In the genomic region with DNA sequence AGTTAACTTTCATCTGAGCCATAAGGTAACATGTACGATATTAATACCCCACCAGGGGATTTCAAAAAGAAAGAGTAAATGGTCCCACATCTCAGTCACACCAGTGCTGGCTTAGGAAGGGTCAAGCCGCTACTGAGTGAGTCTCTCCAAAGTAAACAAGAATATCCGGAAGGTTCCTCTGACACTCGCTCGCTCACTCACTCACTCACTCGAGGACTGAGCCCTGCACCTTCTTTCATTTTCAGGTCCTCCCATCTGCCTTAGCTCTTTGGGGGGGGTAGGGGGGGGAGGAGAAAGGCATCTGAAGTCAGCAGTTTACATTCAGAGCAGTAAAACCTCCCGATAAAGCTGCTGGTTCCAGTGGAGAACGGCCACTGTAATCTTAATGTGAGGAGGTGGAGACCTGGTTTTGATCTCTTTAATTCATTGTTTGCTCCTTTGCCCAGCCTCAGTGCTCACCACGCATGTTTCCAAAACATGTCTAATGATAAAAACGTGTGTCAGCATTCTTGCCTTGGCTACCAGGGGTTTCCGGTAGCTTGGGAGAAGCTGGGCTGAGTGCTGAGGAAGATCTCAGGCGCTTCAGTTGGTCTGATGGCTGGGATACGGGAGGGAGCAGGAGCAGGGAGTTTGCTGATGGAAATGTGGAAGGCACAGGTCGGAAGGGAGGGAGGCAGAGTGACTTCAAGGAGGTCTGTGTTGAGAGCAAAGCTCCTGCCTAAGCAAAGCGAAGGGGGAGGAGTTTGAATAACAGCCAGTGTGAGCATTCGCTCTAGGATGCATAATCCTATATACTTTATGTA, we compare ENCODE assay signal across 8 mouse cellular contexts.
DNase-seq lines count a peak whose midpoint lies in the region; ATAC-seq and TF ChIP-seq lines count a peak whose summit lies in the region.

No protein-coding gene starts in this region.

- no peak overlapping the region for H3K4me3 ChIP-seq in lung, embryonic 14.5 days (ENCODE audit: low read depth, low read length)
- no peak overlapping the region for H3K4me3 ChIP-seq in lung, adult 2 months (replicated peaks; ENCODE audit: extremely low read depth, low read depth, low read length)
- no peak overlapping the region for H3K4me3 ChIP-seq in forebrain, embryonic 14.5 days (ENCODE audit: low read depth, low read length)
- no peak overlapping the region for H3K4me3 ChIP-seq in liver, embryonic 11.5 days (ENCODE audit: low read depth, low read length)
- no peak overlapping the region for H3K4me3 ChIP-seq in stomach, embryonic 15.5 days (replicated peaks)

- H3K27me3 ChIP-seq in lung, embryonic 14.5 days (ENCODE audit: insufficient read depth, low read length), result no peaks in the 10 kb centered on the region
- H3K27me3 ChIP-seq in forebrain, embryonic 14.5 days (replicated peaks; ENCODE audit: control insufficient read depth, insufficient read depth, low read length), result no peaks in the 10 kb centered on the region
- no peaks in the 10 kb centered on the region for H3K27me3 ChIP-seq in liver, embryonic 11.5 days (replicated peaks; ENCODE audit: control insufficient read depth, insufficient read depth, low read length)
- no peaks in the 10 kb centered on the region for H3K27me3 ChIP-seq in stomach, embryonic 15.5 days (replicated peaks)

- H3K4me1 ChIP-seq in lung, embryonic 14.5 days (ENCODE audit: insufficient read depth), result peaks cover 21% of the 10 kb centered on the region
- peaks cover 7% of the 10 kb centered on the region for H3K4me1 ChIP-seq in lung, adult 2 months (ENCODE audit: control insufficient read depth, insufficient read depth, low read length)
- H3K4me1 ChIP-seq in forebrain, embryonic 14.5 days (ENCODE audit: control insufficient read depth, insufficient read depth, low read length), result peaks cover 10% of the 10 kb centered on the region
- peaks cover 9% of the 10 kb centered on the region for H3K4me1 ChIP-seq in liver, embryonic 11.5 days (replicated peaks; ENCODE audit: control insufficient read depth, insufficient read depth, low read length)
- peaks cover 22% of the 10 kb centered on the region for H3K4me1 ChIP-seq in stomach, embryonic 15.5 days

- peak overlapping the region; percentile 71 for H3K27ac ChIP-seq in lung, embryonic 14.5 days (ENCODE audit: low read depth)
- no peak overlapping the region for H3K27ac ChIP-seq in forebrain, embryonic 14.5 days (ENCODE audit: low read depth, low read length)
- H3K27ac ChIP-seq in liver, embryonic 11.5 days (ENCODE audit: low read depth, low read length), result no peak overlapping the region
- peak overlapping the region; percentile 26; the same call in 1 of the 2 replicates for H3K27ac ChIP-seq in stomach, embryonic 15.5 days

- ATAC-seq in lung, embryonic 14.5 days (ENCODE audit: insufficient read depth), result peak; percentile 67
- ATAC-seq in forebrain, embryonic 14.5 days, result peak; percentile 46; the same call in 1 of the 2 replicates
- ATAC-seq in liver, embryonic 11.5 days (replicated peaks; ENCODE audit: low FRiP score), result no peak
- peak; percentile 30; the same call in 1 of the 2 replicates for ATAC-seq in stomach, embryonic 15.5 days (ENCODE audit: insufficient read depth, low FRiP score, low read depth)
- no peak for ATAC-seq in monocyte, adult 5-6 weeks (replicated peaks; ENCODE audit: insufficient number of reproducible peaks, low FRiP score, low TSS enrichment, poor library complexity, severe bottlenecking)

- H3K9ac ChIP-seq in lung, embryonic 14.5 days, result no peak overlapping the region; the same call in 1 of the 2 replicates
- H3K9ac ChIP-seq in forebrain, embryonic 14.5 days (ENCODE audit: low read length), result no peak overlapping the region
- H3K9ac ChIP-seq in liver, embryonic 11.5 days (ENCODE audit: low read depth, low read length), result 0 out of 2 replicates have a peak overlapping the region, but pooled peaks have one; percentile 13
- no peak overlapping the region for H3K9ac ChIP-seq in stomach, embryonic 15.5 days

- no peaks in the 10 kb centered on the region for H3K9me3 ChIP-seq in lung, embryonic 14.5 days (ENCODE audit: low read depth, low read length)
- no peaks in the 10 kb centered on the region for H3K9me3 ChIP-seq in forebrain, embryonic 14.5 days (replicated peaks; ENCODE audit: control insufficient read depth, low read length)
- no peaks in the 10 kb centered on the region for H3K9me3 ChIP-seq in liver, embryonic 11.5 days (ENCODE audit: control insufficient read depth, low read length)
- no peaks in the 10 kb centered on the region for H3K9me3 ChIP-seq in stomach, embryonic 15.5 days

- no peak for TF ChIP-seq POLR2A in lung, adult 2 months (IDR thresholded peaks at IDR 0.05; ENCODE audit: borderline replicate concordance, extremely low read depth, low read depth, low read length)

- H3K36me3 ChIP-seq in lung, embryonic 14.5 days (ENCODE audit: insufficient read depth), result no peaks in the 10 kb centered on the region
- H3K36me3 ChIP-seq in forebrain, embryonic 14.5 days (ENCODE audit: control insufficient read depth, insufficient read depth, low read length), result no peaks in the 10 kb centered on the region
- no peaks in the 10 kb centered on the region for H3K36me3 ChIP-seq in liver, embryonic 11.5 days (ENCODE audit: control insufficient read depth, insufficient read depth, low read length)
- H3K36me3 ChIP-seq in stomach, embryonic 15.5 days, result no peaks in the 10 kb centered on the region

- 8% methylated on average over 16 of the region's 16 CpGs for WGBS in lung, embryonic 14.5 days
- 18% methylated on average over 16 of the region's 16 CpGs for WGBS in lung, adult 2 months
- WGBS in forebrain, embryonic 14.5 days, result 38% methylated on average over 16 of the region's 16 CpGs
- 32% methylated on average over 16 of the region's 16 CpGs for WGBS in liver, embryonic 11.5 days
- 13% methylated on average over 16 of the region's 16 CpGs for WGBS in stomach, embryonic 15.5 days

- DNase-seq in lung, embryonic 14.5 days, result peak; percentile 74
- DNase-seq in lung, adult 2 months, result no peak
- peak; percentile 53 for DNase-seq in forebrain, embryonic 14.5 days (ENCODE audit: low spot score)
- no peak for DNase-seq in liver, embryonic 11.5 days (ENCODE audit: low spot score)
- no peak for DNase-seq in cerebellum, adult 18-20 months
- DNase-seq in adrenal gland, postnatal 10 days, result no peak

- no peak for TF ChIP-seq CTCF in lung, embryonic 14.5 days (IDR thresholded peaks at IDR 0.05; ENCODE audit: low read depth)
- TF ChIP-seq CTCF in lung, adult 2 months (IDR thresholded peaks at IDR 0.05; ENCODE audit: insufficient read depth, low read length), result no peak

- peak overlapping the region; percentile 50 for H3K4me2 ChIP-seq in lung, embryonic 14.5 days
- no peak overlapping the region for H3K4me2 ChIP-seq in forebrain, embryonic 14.5 days (ENCODE audit: low read length)
- peak overlapping the region; percentile 36 for H3K4me2 ChIP-seq in liver, embryonic 11.5 days
- peak overlapping the region; percentile 42 for H3K4me2 ChIP-seq in stomach, embryonic 15.5 days

Comparison
In these comparisons a context has a peak if more than half of its experiments do, and no peak if none do; other contexts are left out.
1. DNase-seq: peak in lung, embryonic 14.5 days (single experiment) and forebrain, embryonic 14.5 days (single experiment); none in lung, adult 2 months (single experiment), liver, embryonic 11.5 days (single experiment), cerebellum, adult 18-20 months (0 of 2) and adrenal gland, postnatal 10 days (single experiment).
2. ATAC-seq: peak in lung, embryonic 14.5 days (single experiment), forebrain, embryonic 14.5 days (single experiment) and stomach, embryonic 15.5 days (single experiment); none in liver, embryonic 11.5 days (single experiment) and monocyte, adult 5-6 weeks (single experiment).
3. H3K27ac ChIP-seq: peak in lung, embryonic 14.5 days (single experiment) and stomach, embryonic 15.5 days (single experiment); none in forebrain, embryonic 14.5 days (single experiment) and liver, embryonic 11.5 days (single experiment).